Mouse (Mus musculus) natural killer cell, adult 2 months (primary cell): Measurements from ENCODE around the gene Pex7.

Source experiments
- DNase-seq, 2 experiments: peaks; one replicate each; pipeline ENCODE4 v3.0.0; 2022; ENCODE audit warnings: low spot score in 2 of 2

Gene Pex7

GRCm38 (mm10) chr10:19907246-19907804 lies at the start of gene Pex7:
Pex7 (minus strand) TSS chr10:19907689.
- DNase-seq, result peak; percentile 89 to 91

DNA sequence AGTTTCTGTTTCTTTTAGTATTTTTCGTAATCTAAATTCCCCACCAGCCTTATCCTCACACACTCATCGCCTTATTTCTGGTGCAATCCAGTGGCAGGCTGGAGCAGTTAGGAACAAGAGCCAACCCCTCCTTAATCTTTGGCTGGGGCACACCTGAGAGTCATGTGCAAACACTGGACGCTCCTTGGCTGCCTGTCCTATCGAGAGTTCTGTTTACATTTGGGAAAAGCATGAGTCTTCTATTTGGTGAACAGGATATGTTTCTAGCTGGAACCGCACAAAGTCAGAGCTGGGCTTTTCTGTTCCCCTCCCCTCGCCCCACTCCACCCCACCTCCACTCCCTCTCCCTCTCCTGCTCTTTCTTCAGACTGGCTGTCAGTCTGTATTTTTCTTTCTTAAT lies 49.3 kb upstream of the Pex7 start:
- no peak for DNase-seq

- no peak for DNase-seq
These were observed 48.3 kb upstream of the Pex7 start for GRCm38 (mm10) chr10:19955817-19956216.

DNA sequence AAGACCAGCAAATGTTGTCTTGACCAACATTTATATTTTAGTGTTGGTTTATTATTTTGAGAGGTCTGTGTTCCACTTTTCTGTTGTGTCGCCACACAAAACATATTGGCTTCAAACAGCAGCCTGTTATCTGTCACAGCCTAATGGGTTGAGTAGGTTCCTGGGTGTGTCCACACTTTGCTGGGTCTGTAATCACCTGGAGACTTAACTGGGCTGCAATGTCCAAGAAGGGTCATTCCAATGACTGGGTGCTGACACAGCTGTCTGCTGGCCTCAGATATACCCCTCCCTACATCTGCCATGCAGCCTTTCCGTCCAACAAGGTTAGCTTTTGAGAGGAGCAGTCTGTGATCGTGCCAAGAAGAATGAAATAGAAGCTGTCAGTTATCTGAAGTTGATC lies 47.1 kb upstream of the Pex7 start:
- no peak for DNase-seq

- no peak for DNase-seq
These were observed 45.7 kb upstream of the Pex7 start for GRCm38 (mm10) chr10:19953032-19953761.

DNA sequence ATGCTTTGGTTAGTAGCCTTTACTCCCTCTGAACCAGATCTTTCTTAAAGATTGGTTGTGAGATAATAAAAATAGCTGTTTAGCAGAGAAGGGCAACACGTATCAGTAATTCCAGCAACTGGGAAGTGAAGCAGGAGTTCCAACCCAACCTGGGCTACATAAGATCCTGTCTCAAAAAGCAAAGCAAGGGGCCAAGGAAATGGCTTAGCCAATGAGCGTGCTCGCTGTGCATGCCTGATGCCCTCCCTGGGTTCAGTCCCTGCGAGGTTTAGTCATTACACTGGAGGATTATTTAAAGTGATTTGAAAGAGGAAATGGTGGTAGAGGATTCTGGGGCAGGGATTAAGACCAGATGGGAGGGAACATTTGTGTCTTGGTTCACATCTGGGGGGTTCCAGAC lies 41.6 kb upstream of the Pex7 start:
- no peak for DNase-seq

DNA sequence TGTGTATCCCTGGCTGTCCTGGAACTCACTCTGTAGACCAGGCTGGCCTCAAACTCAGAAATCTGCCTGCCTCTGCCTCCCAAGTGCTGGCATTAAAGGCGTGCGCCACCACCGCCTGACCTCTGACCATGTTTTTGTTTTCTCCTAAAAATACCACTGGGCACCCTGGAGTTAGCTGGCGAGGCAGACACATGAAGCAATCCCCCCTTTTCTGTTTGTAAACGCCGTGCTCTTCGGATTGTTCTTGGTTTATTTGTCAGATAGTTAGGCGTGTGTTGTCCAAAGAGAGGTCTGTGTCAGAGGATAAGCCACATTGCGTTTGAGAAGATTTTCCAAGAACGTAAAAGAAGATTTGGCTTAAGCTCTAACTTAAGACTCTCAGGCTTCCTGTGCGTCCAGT lies 40.9 kb upstream of the Pex7 start:
- no peak for DNase-seq

GRCm38 (mm10) chr10:19947901-19948300 lies 40.4 kb upstream of the Pex7 start:
- no peak for DNase-seq

- DNase-seq, result no peak
These were observed 40.0 kb upstream of the Pex7 start for GRCm38 (mm10) chr10:19947441-19947840.

GRCm38 (mm10) chr10:19946644-19947043 lies 39.2 kb upstream of the Pex7 start:
- DNase-seq, result no peak

DNA sequence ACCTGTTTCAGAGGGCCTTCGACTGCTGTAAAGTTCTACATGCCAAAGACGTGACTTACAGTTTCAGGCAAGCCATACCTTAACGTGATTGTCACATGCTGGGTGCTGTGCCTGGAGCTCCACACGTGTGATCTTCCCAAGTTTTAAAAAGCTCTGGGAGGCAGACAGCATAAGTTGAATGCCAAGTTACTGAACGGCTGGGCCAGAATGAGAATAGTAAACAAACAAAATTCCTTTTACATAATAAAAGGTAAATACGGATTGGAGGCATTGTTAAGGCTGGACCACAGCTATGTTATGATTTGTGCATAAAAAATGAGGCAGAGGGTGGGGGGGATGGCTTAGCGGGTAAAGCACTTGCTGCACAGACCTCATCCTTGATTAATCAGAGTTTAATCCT lies 38.2 kb upstream of the Pex7 start:
- no peak for DNase-seq

DNA sequence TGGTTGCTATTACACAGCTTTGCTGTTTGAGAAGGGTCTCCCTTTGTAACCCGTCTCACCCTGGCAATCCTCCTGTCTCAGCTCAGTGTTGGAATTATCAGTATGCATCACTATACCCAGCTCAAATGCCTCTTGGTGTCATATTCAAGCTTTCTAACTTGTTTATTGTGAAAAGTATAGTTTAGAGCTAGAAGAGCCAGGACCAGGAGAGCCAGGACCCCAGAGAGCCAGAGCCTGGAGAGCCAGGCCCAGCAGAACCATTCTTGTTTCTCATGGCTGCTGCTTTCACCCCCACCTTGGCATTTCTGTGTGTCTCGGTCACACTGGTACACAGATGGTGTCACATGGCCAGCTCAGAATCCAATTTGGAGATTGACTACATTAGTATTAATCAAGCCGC lies 35.1 kb upstream of the Pex7 start:
- no peak for DNase-seq

GRCm38 (mm10) chr10:19941914-19942313 lies 34.4 kb upstream of the Pex7 start:
- no peak for DNase-seq

DNA sequence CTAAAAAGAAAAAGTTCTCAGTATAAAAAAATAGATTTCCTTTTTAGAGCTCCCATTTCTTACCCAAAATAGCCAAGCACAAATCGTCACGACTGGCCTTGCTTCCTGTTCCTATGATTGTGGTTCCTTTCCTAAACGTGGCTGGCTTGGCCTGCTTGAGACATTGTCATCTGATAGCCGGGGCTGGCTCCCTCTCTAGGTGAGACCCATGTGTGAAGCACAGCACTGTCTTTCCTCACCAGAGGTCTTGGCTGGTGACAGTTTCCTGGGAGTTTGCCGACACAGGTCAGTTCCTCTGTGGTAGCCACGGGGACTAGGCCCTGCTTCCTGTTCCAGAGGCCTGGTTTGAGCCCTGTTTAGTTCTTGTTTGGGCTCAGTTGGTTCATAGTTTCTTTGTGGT lies 33.6 kb upstream of the Pex7 start:
- DNase-seq, result peak; percentile 11 to 18

DNA sequence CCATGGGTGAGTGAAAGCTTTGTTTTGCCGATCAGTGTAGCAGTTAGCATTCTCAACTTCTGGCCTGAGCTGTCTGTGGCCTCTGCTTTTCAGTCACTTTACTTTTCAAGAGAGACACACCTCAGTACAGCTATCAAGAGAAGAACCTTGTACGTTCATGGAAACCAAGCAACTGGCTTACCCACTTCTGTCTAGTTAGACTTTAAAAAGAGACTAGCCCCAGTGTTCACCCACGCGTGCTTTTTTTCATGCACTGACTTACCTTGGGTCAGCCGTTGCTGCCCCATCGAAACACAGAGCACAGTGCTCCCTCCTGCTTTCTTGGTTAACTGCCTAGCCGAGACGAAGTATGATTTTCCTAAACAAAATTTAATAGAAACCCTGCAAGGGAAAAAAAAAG lies 33.1 kb upstream of the Pex7 start:
- no peak for DNase-seq

DNA sequence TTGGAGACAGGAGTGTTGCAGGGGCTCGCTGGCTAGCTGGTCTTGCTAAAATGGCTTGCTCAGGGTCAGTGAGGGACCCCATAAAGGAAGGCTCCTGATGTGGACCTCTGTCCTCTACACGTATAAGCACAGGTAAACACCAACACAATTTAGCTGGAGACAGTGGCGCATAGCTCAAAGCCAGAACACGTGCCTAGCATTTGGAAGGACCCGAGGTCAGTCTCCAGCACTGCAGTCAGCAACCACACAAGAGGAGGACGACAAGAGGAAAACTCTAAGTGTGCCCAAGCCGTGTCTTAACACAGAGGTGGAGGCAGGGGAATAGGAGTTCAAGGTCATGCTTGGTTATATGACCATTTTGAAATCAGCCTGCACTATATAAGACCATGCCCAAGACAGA lies 32.6 kb upstream of the Pex7 start:
- no peak for DNase-seq

DNA sequence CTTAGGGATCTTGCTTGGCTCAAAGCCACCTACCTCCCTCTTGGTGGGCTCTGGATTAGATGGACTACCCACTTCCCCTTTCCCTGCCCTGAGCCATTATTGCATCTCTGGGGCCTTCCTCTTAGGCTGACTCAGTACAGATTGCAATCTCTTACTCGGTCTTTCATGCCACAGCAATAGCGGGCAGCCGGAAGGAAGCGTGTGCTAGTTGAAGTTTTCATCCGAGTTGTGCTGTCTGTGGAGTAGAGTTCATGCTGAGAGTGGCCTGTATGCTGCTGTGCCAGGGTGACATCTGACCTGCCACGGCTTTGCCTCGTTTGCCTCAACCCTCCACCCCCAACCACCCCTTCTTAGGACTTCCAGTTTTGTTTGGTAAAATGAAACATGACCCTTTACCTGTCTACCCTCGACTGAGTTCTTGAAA lies 31.8 kb upstream of the Pex7 start:
- DNase-seq, result peak; percentile 44 to 51

- no peak for DNase-seq
These were observed 31.2 kb upstream of the Pex7 start for GRCm38 (mm10) chr10:19938738-19939137.

GRCm38 (mm10) chr10:19936961-19937708 lies 29.6 kb upstream of the Pex7 start:
- DNase-seq, result peak in 1 of 2 experiments; percentile 35

DNA sequence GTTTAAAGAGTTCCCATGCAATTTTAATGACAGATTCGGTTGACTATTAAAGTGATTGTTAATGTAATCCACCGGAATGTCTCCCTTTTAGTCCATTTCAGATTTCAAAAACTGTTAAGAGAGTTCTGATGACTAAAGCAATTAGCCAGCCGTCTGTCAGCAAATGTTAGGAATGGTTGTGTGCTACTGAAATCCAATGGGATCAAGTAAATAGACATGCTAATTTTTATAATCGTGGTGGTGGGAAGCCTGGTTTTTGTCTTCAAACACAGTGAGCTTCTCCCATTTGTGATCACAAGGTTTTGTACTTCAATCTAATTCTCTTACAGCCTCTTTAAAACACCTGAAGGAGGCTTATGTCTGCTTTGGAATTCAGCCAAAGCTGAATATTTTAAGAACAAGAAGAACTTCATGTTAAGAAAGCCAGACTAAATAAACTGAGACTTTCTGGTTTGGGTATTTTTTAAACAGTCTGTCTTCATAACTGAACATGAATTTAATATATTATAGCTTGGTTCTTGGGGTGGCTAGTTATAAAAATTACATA lies 28.4 kb upstream of the Pex7 start:
- no peak for DNase-seq

DNA sequence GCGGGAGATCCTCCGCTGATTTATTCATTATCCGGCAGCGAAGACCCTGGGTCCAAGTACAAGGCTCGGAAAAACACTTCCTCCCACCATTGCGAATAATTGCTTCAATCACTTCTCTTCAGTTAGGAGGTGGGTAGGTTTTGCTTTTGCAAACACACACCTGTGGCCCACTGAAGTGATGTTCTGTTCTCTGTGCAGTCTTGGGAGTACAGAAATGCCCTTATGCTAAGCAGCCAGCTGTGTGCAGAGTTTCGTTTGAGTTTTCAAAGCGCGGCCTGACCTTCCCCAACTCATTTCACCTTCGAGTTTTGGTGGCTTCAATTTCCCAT lies 27.8 kb upstream of the Pex7 start:
- DNase-seq, result no peak

DNA sequence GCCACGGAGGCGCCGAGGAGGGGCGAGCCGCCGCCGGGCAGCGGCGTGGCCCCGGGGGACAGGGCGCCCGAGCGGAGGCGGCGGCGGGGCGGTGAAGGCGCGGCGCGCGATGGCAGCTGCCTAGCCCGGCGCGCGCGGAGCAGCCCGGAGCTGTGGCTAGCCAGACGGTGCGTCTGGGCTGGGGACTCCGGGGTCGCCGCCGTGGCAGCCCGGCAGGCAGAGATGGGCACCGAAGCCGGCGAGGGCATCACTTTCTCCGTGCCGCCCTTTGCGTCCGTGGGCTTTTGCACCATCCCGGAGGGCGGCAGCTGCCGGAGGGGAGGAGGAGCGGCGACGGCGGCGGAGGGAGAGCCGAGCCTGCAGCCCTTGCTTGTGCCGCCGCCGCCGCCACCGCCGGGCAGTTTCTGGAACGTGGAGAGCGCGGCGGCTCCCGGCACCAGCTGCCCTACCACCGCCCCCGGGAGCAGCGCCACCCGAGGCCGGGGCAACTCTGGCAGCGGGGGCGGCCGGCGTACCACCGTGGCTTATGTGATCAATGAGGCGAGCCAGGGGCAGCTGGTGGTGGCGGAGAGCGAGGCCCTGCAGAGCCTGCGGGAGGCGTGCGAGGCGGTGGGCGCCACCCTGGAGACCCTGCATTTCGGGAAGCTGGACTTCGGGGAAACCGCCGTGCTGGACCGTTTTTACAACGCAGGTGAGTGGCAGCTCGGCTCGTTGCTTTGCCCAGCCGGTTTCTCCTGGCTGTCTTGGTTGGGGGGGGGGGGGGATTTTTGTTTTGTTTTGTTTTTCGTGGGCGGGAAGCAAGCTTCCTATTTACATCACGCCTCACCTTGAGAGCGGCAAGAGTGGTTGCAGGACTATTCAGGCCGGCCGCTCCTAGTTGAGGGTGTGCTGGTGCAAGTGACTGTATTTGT lies 27.1 kb upstream of the Pex7 start, which contains the start of gene Map3k5:
Gene Map3k5, plus strand, starts transcription at position 89 of the 911 bp plus-strand sequence.
- DNase-seq, result peak; percentile 17 to 40
